Mouse (Mus musculus) forebrain, embryonic 13.5 days (tissue): ENCODE results near the gene Mcur1. TPM values are rescaled to one million over a fixed set of nuclear protein-coding genes. Genes with fewer than 3 reads are reported as not detected.
A peak's percentile ranks its signal among the peaks of the same experiment; 100 is the strongest.

ENCODE experiments used
- ATAC-seq: fragments of 200-750 bp; cut with Nextera tagmentation; 2 replicates; pipeline ENCODE4 v1.8.0; 2017
- H3K27ac ChIP-seq: fragments of 300-500 bp; sonication (generic); 2 replicates; pipeline ENCODE4 v1.5.1; 2015; ENCODE audit warnings: inconsistent platforms, mild to moderate bottlenecking, moderate library complexity
- H3K27me3 ChIP-seq: fragments of 300-500 bp; sonication (generic); 2 replicates; pipeline ENCODE4 v1.6.1; 2015; ENCODE audit warnings: mild to moderate bottlenecking, inconsistent platforms
- H3K36me3 ChIP-seq: fragments of 300-500 bp; sonication (generic); 2 replicates; pipeline ENCODE4 v1.6.1; 2015; ENCODE audit warnings: mild to moderate bottlenecking, inconsistent platforms; ENCODE audit not compliant: poor library complexity, severe bottlenecking
- H3K4me1 ChIP-seq: fragments of 300-500 bp; sonication (generic); 2 replicates; pipeline ENCODE4 v1.6.1; 2015; ENCODE audit warnings: inconsistent platforms
- H3K4me2 ChIP-seq: fragments of 300-500 bp; sonication (generic); 2 replicates; pipeline ENCODE4 v1.6.1; 2015; ENCODE audit warnings: inconsistent platforms, mild to moderate bottlenecking, moderate library complexity
- H3K4me3 ChIP-seq: fragments of 300-500 bp; sonication (generic); 2 replicates; pipeline ENCODE4 v1.5.1; 2015; ENCODE audit warnings: mild to moderate bottlenecking, inconsistent platforms
- H3K9ac ChIP-seq: fragments of 300-500 bp; sonication (generic); 2 replicates; pipeline ENCODE4 v1.6.1; 2015; ENCODE audit warnings: mild to moderate bottlenecking, inconsistent platforms
- H3K9me3 ChIP-seq: fragments of 300-500 bp; sonication (generic); replicated peaks from 2 replicates; pipeline ENCODE4 v1.6.1; 2016; ENCODE audit warnings: inconsistent platforms
- WGBS: fragments of 180-500 bp; shearing (Covaris S2); methylation state at CpG from one replicate; pipeline ENCODE4 v1.1.7; 2015; 5-methylcytosine and 5-hydroxymethylcytosine counted together
- polyA plus RNA-seq: library from polyadenylated mRNA; unstranded; fragments of >200 nt; fragmentation: Nextera tagmentation; extraction: Ambion mirVana; gene quantifications from 2 replicates; pipeline ENCODE4 v1.2.1, GENCODE M21; 2015

Gene Mcur1
- polyA plus RNA-seq, 1 experiment from 2014 or later = 9.6 TPM

GRCm38 (mm10) chr13:43583504-43583903 is 23.5 kb upstream of the Mcur1 start:
- H3K4me2 ChIP-seq = no peak overlapping the region
- H3K4me3 ChIP-seq = no peak overlapping the region
- ATAC-seq = no peak
- H3K36me3 ChIP-seq = no peaks in the 10 kb centered on the region
- H3K27me3 ChIP-seq = no peaks in the 10 kb centered on the region
- H3K9ac ChIP-seq = no peak overlapping the region
- 0 out of 2 replicates have a peak overlapping the region, but pooled peaks have one; percentile 53 for H3K27ac ChIP-seq
- H3K9me3 ChIP-seq = no peaks in the 10 kb centered on the region
- H3K4me1 ChIP-seq = peaks cover 14% of the 10 kb centered on the region
- WGBS = 47% methylated on average over 8 of the region's 8 CpGs

GRCm38 (mm10) chr13:43582961-43583360 is 23.0 kb upstream of the Mcur1 start:
- WGBS = 27% methylated on average over 16 of the region's 16 CpGs
- 0 out of 2 replicates have a peak, but pooled peaks have one; percentile 41 for ATAC-seq

GRCm38 (mm10) chr13:43580661-43581060 is 20.7 kb upstream of the Mcur1 start:
- no peaks in the 10 kb centered on the region for H3K36me3 ChIP-seq
- H3K9me3 ChIP-seq = no peaks in the 10 kb centered on the region
- WGBS = 95% methylated on average over 5 of the region's 5 CpGs
- H3K4me3 ChIP-seq = no peak overlapping the region
- peaks cover 14% of the 10 kb centered on the region for H3K4me1 ChIP-seq
- H3K9ac ChIP-seq = no peak overlapping the region
- no peaks in the 10 kb centered on the region for H3K27me3 ChIP-seq
- ATAC-seq = no peak
- H3K4me2 ChIP-seq = no peak overlapping the region
- no peak overlapping the region for H3K27ac ChIP-seq

More at GRCm38 (mm10) chr13:43582961-43583360, 23.0 kb upstream of the Mcur1 start:
- H3K27me3 ChIP-seq = no peaks in the 10 kb centered on the region
- no peaks in the 10 kb centered on the region for H3K36me3 ChIP-seq
- peak overlapping the region; percentile 33 for H3K4me2 ChIP-seq
- H3K9ac ChIP-seq = no peak overlapping the region
- H3K9me3 ChIP-seq = no peaks in the 10 kb centered on the region
- no peak overlapping the region for H3K4me3 ChIP-seq
- H3K4me1 ChIP-seq = peaks cover 14% of the 10 kb centered on the region
- H3K27ac ChIP-seq = peak overlapping the region; percentile 53; the same call in 1 of the 2 replicates

GRCm38 (mm10) chr13:43579740-43580139 is 19.7 kb upstream of the Mcur1 start:
- WGBS = 21% methylated on average over 18 of the region's 18 CpGs
- Histone ChIP-seq H3K9me3 (no peaks in the 10 kb centered on the region), H3K27me3 (no peaks in the 10 kb centered on the region), H3K4me3 (no peak overlapping the region), H3K4me1 (peaks cover 14% of the 10 kb centered on the region), H3K9ac (no peak overlapping the region), H3K4me2 (no peak overlapping the region), H3K36me3 (no peaks in the 10 kb centered on the region), H3K27ac (no peak overlapping the region)
- ATAC-seq = no peak

GRCm38 (mm10) chr13:43577766-43578165 is 17.8 kb upstream of the Mcur1 start:
- H3K9me3 ChIP-seq = no peaks in the 10 kb centered on the region
- ATAC-seq = no peak
- no peak overlapping the region for H3K4me2 ChIP-seq
- no peaks in the 10 kb centered on the region for H3K36me3 ChIP-seq
- H3K4me1 ChIP-seq = peaks cover 2% of the 10 kb centered on the region; the same call in 1 of the 2 replicates
- no peak overlapping the region for H3K27ac ChIP-seq
- no peak overlapping the region for H3K4me3 ChIP-seq
- no peak overlapping the region for H3K9ac ChIP-seq
- H3K27me3 ChIP-seq = no peaks in the 10 kb centered on the region
- 72% methylated on average over 12 of the region's 12 CpGs for WGBS

GRCm38 (mm10) chr13:43577254-43577653 is 17.3 kb upstream of the Mcur1 start:
- 66% methylated on average over 5 of the region's 5 CpGs for WGBS
- Histone ChIP-seq H3K27ac (no peak overlapping the region), H3K27me3 (no peaks in the 10 kb centered on the region), H3K9me3 (no peaks in the 10 kb centered on the region), H3K9ac (no peak overlapping the region), H3K4me2 (no peak overlapping the region), H3K36me3 (no peaks in the 10 kb centered on the region), H3K4me3 (no peak overlapping the region), H3K4me1 (no peaks in the 10 kb centered on the region)
- no peak for ATAC-seq

- Histone ChIP-seq H3K9ac (no peak overlapping the region), H3K27ac (no peak overlapping the region), H3K36me3 (no peaks in the 10 kb centered on the region), H3K4me1 (no peaks in the 10 kb centered on the region), H3K9me3 (peaks cover 8% of the 10 kb centered on the region; the same call in 1 of the 2 replicates), H3K27me3 (no peaks in the 10 kb centered on the region), H3K4me2 (no peak overlapping the region), H3K4me3 (no peak overlapping the region)
- WGBS = 91% methylated on average over 5 of the region's 5 CpGs
- no peak for ATAC-seq
Measured at GRCm38 (mm10) chr13:43575431-43575830, 15.4 kb upstream of the Mcur1 start.

- no peak overlapping the region for H3K4me2 ChIP-seq
- no peak overlapping the region for H3K4me3 ChIP-seq
- H3K9ac ChIP-seq = no peak overlapping the region
- peaks cover 8% of the 10 kb centered on the region; the same call in 1 of the 2 replicates for H3K9me3 ChIP-seq
- no peaks in the 10 kb centered on the region for H3K36me3 ChIP-seq
- no peaks in the 10 kb centered on the region for H3K27me3 ChIP-seq
- no peaks in the 10 kb centered on the region for H3K4me1 ChIP-seq
- no peak overlapping the region for H3K27ac ChIP-seq
- WGBS = 81% methylated on average over 2 of the region's 2 CpGs
- ATAC-seq = no peak
Measured at GRCm38 (mm10) chr13:43573979-43574378, 14.0 kb upstream of the Mcur1 start.

- 53% methylated on average over 22 of the region's 25 CpGs for WGBS
- Histone ChIP-seq H3K27me3 (no peaks in the 10 kb centered on the region), H3K36me3 (no peaks in the 10 kb centered on the region), H3K4me3 (no peak overlapping the region), H3K4me1 (peaks cover 11% of the 10 kb centered on the region; the same call in 1 of the 2 replicates), H3K4me2 (peak overlapping the region; percentile 33; the same call in 1 of the 2 replicates), H3K9ac (no peak overlapping the region), H3K9me3 (peaks cover 8% of the 10 kb centered on the region; the same call in 1 of the 2 replicates), H3K27ac (no peak overlapping the region)
- ATAC-seq = peak; percentile 43; the same call in 1 of the 2 replicates
Measured at GRCm38 (mm10) chr13:43567141-43567891, 7.3 kb upstream of the Mcur1 start.

- H3K4me1 ChIP-seq = peaks cover 11% of the 10 kb centered on the region; the same call in 1 of the 2 replicates
- H3K4me2 ChIP-seq = no peak overlapping the region
- no peak overlapping the region for H3K4me3 ChIP-seq
- no peak overlapping the region for H3K9ac ChIP-seq
- no peak for ATAC-seq
- H3K36me3 ChIP-seq = no peaks in the 10 kb centered on the region
- H3K27me3 ChIP-seq = no peaks in the 10 kb centered on the region
- H3K9me3 ChIP-seq = peaks cover 6% of the 10 kb centered on the region; the same call in 1 of the 2 replicates
- WGBS = 90% methylated on average over 8 of the region's 8 CpGs
- no peak overlapping the region for H3K27ac ChIP-seq
Measured at GRCm38 (mm10) chr13:43566184-43566583, 6.2 kb upstream of the Mcur1 start.

GRCm38 (mm10) chr13:43565346-43565745 is 5.4 kb upstream of the Mcur1 start:
- Histone ChIP-seq H3K9me3 (no peaks in the 10 kb centered on the region), H3K27me3 (no peaks in the 10 kb centered on the region), H3K4me1 (peaks cover 16% of the 10 kb centered on the region; the same call in 1 of the 2 replicates), H3K4me2 (no peak overlapping the region), H3K36me3 (no peaks in the 10 kb centered on the region), H3K9ac (no peak overlapping the region), H3K4me3 (no peak overlapping the region), H3K27ac (no peak overlapping the region)
- 17% methylated on average over 9 of the region's 9 CpGs for WGBS
- peak; percentile 43; the same call in 1 of the 2 replicates for ATAC-seq

GRCm38 (mm10) chr13:43564733-43565132 is 4.7 kb upstream of the Mcur1 start:
- Histone ChIP-seq H3K9ac (no peak overlapping the region), H3K9me3 (no peaks in the 10 kb centered on the region), H3K27me3 (no peaks in the 10 kb centered on the region), H3K4me1 (peaks cover 16% of the 10 kb centered on the region; the same call in 1 of the 2 replicates), H3K4me3 (no peak overlapping the region), H3K36me3 (no peaks in the 10 kb centered on the region), H3K4me2 (no peak overlapping the region), H3K27ac (no peak overlapping the region)
- WGBS = 91% methylated on average over 5 of the region's 5 CpGs
- no peak for ATAC-seq
